Mouse (Mus musculus) liver, adult 2 months (tissue): ENCODE measurements around the gene Secisbp2l. TPM values are rescaled to one million over a fixed set of nuclear protein-coding genes. Genes with fewer than 3 reads are reported as not detected.

Experiments
- DNase-seq: peaks from one replicate; pipeline ENCODE4 v3.0.0-alpha.2; 2011; ENCODE audit warnings: low read depth, low spot score; ENCODE audit errors: extremely low read depth
- H3K27ac ChIP-seq: fragments of 200-500 bp; replicated peaks from 2 replicates; pipeline ENCODE4 v1.5.1; 2012; ENCODE audit warnings: low read depth, mild to moderate bottlenecking, control low read depth, inconsistent platforms, low read length; ENCODE audit not compliant: insufficient read depth
- H3K27me3 ChIP-seq: fragments of 200-500 bp; 2 replicates; pipeline ENCODE4 v1.6.1; 2012; ENCODE audit warnings: mild to moderate bottlenecking, moderate library complexity, low read length, inconsistent platforms; ENCODE audit not compliant: control insufficient read depth, insufficient read depth
- H3K36me3 ChIP-seq: fragments of 200-500 bp; 2 replicates; pipeline ENCODE4 v1.6.1; 2012; ENCODE audit warnings: low read length, inconsistent platforms; ENCODE audit not compliant: control insufficient read depth, insufficient read depth
- H3K4me1 ChIP-seq: fragments of 200-500 bp; 2 replicates; pipeline ENCODE4 v1.6.1; 2011; ENCODE audit warnings: low read length; ENCODE audit not compliant: control insufficient read depth, insufficient read depth
- H3K4me3 ChIP-seq: fragments of 200-500 bp; 2 replicates; pipeline ENCODE4 v1.5.1; 2011; ENCODE audit warnings: low read depth, mild to moderate bottlenecking, control low read depth, low read length, moderate library complexity; ENCODE audit not compliant: insufficient read depth
- H3K79me2 ChIP-seq: fragments of 200-500 bp; 2 replicates; pipeline ENCODE4 v1.6.1; 2012; ENCODE audit warnings: inconsistent platforms, mild to moderate bottlenecking, low read length, moderate library complexity; ENCODE audit not compliant: control insufficient read depth, insufficient read depth
- H3K9ac ChIP-seq: fragments of 200-500 bp; 2 replicates; pipeline ENCODE4 v1.6.1; 2012; ENCODE audit warnings: low read depth, mild to moderate bottlenecking, control low read depth, inconsistent platforms, low read length
- CTCF ChIP-seq: fragments of 200-500 bp; IDR thresholded peaks from 2 replicates; pipeline ENCODE4 v1.5.1; 2011; ENCODE audit warnings: low read depth, low read length, control low read depth
- POLR2A ChIP-seq: fragments of 200-500 bp; IDR thresholded peaks from 2 replicates; pipeline ENCODE4 v1.6.1; 2011; ENCODE audit warnings: low read length, control low read depth; ENCODE audit not compliant: insufficient read depth; ENCODE audit errors: extremely low read depth
- WGBS: fragments of 180-500 bp; shearing (Covaris S2); methylation state at CpG from one replicate; pipeline ENCODE4 v1.1.7; 2018; 5-methylcytosine and 5-hydroxymethylcytosine counted together
- polyA plus RNA-seq: library from polyadenylated mRNA; depleted of rRNA; stranded (reverse); fragments of >200 nt; gene quantifications from 2 replicates; pipeline ENCODE4 v1.2.3, GENCODE M21; 2012
- total RNA-seq: library from RNA; depleted of rRNA; stranded (reverse); fragments of >200 nt; gene quantifications from 2 replicates; pipeline ENCODE4 v1.2.3, GENCODE M21; 2014

The Secisbp2l gene
- total and polyA plus RNA-seq, 2 experiments: 8.0 to 26.0 TPM

DNA sequence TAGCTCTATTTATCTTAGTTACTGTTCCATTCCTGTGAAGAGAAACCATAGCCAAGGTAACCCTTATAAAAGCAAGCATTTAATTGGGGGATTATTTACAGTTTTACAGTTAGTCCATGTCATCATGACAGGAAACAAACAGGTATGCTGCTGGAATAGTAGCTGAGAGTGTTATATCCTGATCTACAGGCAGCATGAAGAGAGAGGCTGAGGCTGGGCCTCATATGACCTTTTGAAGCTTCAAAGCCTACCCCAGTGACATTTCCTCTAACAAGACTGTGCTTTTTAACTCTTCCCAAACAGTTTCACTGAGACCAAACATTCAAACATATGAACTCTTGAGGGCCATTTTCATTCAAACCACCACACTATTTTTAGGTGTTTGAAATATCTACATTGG, 15.2 kb upstream of the Secisbp2l start:
- TF ChIP-seq POLR2A: no peak
- no peak for TF ChIP-seq CTCF
- no peak for DNase-seq
- H3K4me3 ChIP-seq: no peak overlapping the region
- H3K9ac ChIP-seq: no peak overlapping the region
- H3K4me1 ChIP-seq: peaks cover 3% of the 10 kb centered on the region; the same call in 1 of the 2 replicates
- no peaks in the 10 kb centered on the region for H3K27me3 ChIP-seq
- no peaks in the 10 kb centered on the region for H3K79me2 ChIP-seq
- H3K36me3 ChIP-seq: no peaks in the 10 kb centered on the region
- H3K27ac ChIP-seq: no peak overlapping the region

DNA sequence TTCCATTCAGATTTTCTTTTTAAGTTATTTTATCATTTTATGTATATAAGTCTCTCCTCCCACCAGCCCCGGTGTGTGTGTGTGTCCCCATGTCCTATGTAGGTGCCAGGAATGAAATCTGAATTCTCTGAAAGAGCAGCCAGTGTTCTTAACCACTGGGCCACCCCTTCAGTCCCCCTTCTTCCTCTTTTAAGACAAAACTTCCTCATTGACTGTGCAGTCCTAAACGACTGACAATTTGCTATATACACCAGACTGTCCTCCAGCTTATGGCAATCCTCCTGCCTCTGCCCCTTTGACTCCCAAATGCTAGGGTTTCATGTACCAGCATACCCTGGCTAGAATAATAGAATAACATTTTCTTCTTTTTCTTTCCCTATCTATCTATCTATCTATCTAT, 12.4 kb upstream of the Secisbp2l start:
- Histone ChIP-seq H3K27me3 (no peaks in the 10 kb centered on the region), H3K79me2 (no peaks in the 10 kb centered on the region), H3K9ac (no peak overlapping the region), H3K4me3 (no peak overlapping the region), H3K36me3 (no peaks in the 10 kb centered on the region), H3K27ac (no peak overlapping the region), H3K4me1 (peaks cover 11% of the 10 kb centered on the region)
- DNase-seq: no peak
- WGBS: 81% methylated on average over 2 of the region's 2 CpGs
- TF ChIP-seq CTCF (no peak), POLR2A (no peak)

- 93% methylated on average over 2 of the region's 2 CpGs for WGBS
- no peak for TF ChIP-seq CTCF
- TF ChIP-seq POLR2A: no peak
- no peaks in the 10 kb centered on the region for H3K27me3 ChIP-seq
- H3K4me1 ChIP-seq: peaks cover 11% of the 10 kb centered on the region
- H3K79me2 ChIP-seq: no peaks in the 10 kb centered on the region
- no peak overlapping the region for H3K27ac ChIP-seq
- no peak overlapping the region for H3K4me3 ChIP-seq
- no peaks in the 10 kb centered on the region for H3K36me3 ChIP-seq
- no peak overlapping the region for H3K9ac ChIP-seq
- DNase-seq: no peak
These were observed 11.5 kb upstream of the Secisbp2l start for GRCm38 (mm10) chr2:125794166-125794565.

GRCm38 (mm10) chr2:125792879-125793261, 10.2 kb upstream of the Secisbp2l start:
- 22% methylated on average over 11 of the region's 11 CpGs for WGBS
- DNase-seq: peak; percentile 90

DNA sequence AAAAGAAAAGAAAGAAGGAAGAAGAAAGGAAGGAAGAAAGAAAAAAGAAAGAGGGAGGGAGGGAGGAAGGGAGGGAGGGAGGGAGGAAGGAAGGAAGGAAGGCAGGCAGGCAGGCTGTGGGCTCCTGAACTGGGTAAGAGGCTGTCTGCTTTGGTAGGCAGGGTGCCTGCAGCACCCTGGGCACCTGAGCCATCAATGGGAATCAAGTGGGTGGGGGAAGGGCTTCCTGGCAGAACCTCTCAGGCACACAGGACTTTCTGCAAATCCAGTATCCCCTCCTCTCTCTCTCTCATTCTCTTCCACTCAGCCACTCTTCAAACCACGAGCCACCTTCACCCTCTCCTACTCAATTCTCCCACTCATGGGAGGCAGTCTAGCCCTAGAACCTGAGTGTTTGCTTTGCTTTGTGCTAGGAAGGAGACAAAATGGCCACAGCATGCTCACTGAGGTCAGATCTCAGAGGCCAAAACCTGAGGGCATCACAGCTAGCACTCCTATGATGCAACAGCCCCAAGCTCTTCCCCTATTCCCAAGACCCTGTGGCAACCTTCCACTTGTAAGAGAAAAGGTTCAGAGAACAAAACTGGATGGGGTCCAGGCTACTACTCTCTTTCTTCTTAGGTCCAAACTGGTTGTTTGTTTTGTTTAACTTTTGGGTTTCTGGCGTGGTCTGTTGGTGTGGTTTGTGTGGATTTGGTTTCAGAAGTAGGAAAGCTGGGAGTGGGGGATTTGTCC, 9.6 kb upstream of the Secisbp2l start:
- H3K27me3 ChIP-seq: no peaks in the 10 kb centered on the region
- no peaks in the 10 kb centered on the region for H3K79me2 ChIP-seq
- 40% methylated on average over 2 of the region's 2 CpGs for WGBS
- TF ChIP-seq POLR2A: no peak
- no peak for TF ChIP-seq CTCF
- peak overlapping the region; percentile 43 for H3K27ac ChIP-seq
- H3K36me3 ChIP-seq: no peaks in the 10 kb centered on the region
- peaks cover 11% of the 10 kb centered on the region for H3K4me1 ChIP-seq
- no peak overlapping the region for H3K4me3 ChIP-seq
- H3K9ac ChIP-seq: no peak overlapping the region
- DNase-seq: peak; percentile 84

More at GRCm38 (mm10) chr2:125792879-125793261, 10.2 kb upstream of the Secisbp2l start:
- Histone ChIP-seq H3K9ac (no peak overlapping the region), H3K4me3 (no peak overlapping the region), H3K79me2 (no peaks in the 10 kb centered on the region), H3K27me3 (no peaks in the 10 kb centered on the region), H3K36me3 (no peaks in the 10 kb centered on the region), H3K27ac (peak overlapping the region; percentile 43), H3K4me1 (peaks cover 11% of the 10 kb centered on the region)
- TF ChIP-seq CTCF (no peak), POLR2A (no peak)

DNA sequence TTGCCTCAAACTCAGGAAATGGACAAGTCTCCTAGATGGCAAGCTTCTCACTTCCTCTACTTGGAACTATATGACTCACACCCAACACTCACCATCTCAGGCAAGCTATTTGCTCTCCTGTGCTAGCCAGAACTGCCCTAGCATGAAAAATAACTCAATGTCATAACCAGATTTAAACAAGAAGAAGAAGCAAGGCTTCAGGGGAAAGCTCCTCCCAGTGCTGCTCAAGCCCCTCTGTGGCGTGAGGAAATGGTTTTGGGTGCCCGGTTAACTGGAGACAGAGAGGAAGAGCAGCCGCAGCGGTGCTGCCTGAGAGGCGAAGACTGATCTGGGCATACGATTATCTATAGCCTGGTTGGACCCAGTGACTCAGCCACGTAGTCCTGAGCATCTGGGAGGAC, 8.8 kb upstream of the Secisbp2l start:
- Histone ChIP-seq H3K9ac (no peak overlapping the region), H3K79me2 (no peaks in the 10 kb centered on the region), H3K4me1 (peaks cover 11% of the 10 kb centered on the region), H3K27me3 (no peaks in the 10 kb centered on the region), H3K36me3 (no peaks in the 10 kb centered on the region), H3K4me3 (no peak overlapping the region), H3K27ac (no peak overlapping the region)
- no peak for TF ChIP-seq POLR2A
- TF ChIP-seq CTCF: no peak
- peak; percentile 31 for DNase-seq
- 76% methylated on average over 7 of the region's 7 CpGs for WGBS
